In the genomic region with DNA sequence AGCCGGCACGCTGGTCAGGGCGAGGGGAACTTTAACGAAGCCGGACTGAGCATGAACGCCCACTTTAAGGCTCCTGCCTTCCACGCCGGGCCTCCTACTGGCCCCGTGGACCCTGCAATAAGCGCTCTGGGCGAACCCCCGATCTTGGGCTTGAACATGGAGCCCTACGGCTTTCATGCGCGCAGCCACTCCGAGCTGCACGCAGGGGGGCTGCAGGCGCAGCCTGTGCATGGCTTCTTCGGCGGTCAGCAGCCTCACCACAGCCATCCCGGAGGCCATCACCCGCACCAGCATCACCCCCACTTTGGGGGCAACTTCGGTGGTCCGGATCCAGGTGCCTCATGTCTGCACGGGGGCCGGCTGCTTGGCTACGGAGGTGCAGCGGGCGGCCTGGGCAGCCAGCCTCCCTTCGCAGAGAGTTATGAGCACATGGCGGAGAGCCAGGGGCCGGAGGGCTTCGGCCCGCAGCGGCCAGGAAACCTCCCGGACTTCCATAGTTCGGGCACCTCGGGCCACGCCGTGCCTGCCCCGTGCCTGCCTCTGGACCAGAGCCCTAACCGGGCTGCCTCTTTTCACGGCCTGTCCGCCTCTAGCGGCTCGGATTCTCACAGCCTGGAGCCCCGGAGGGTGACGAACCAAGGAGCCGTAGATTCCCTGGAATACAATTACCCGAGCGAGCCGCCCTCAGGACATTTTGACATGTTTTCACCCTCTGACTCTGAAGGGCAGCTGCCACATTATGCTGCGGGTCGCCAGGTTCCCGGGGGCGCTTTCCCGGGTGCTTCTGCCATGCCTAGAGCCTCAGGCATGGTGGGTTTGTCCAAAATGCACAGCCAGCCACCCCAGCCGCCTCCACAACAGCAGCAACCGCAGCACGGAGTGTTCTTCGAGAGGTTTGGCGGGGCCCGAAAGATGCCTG, we compare ENCODE assay signal across 9 mouse cellular contexts. TPM values are rescaled to one million over a fixed set of nuclear protein-coding genes. Genes with fewer than 3 reads are reported as not detected.
DNase-seq lines count a peak whose midpoint lies in the region; ATAC-seq and TF ChIP-seq lines count a peak whose summit lies in the region.
"Had no signal": no experiment of that assay in that cellular context is flagged by ENCODE, and none has a peak within 500 bp of the region (broad histone marks: within the 10 kb centered on the region; RNA-seq: fewer than 3 reads in every experiment).

No protein-coding gene starts in this region.

- peak; percentile 47 to 52 for DNase-seq in cerebellum, postnatal 10 days
- DNase-seq in G1E (ENCODE audit: low spot score) = no peak
- DNase-seq in forebrain, postnatal 0 days = peak; percentile 68
- peak; percentile 72 for DNase-seq in midbrain, embryonic 14.5 days
- no peak for DNase-seq in spleen, postnatal 14 days (ENCODE audit: low spot score in 2 of 2)

- H3K4me2 ChIP-seq in forebrain, postnatal 0 days (ENCODE audit: low read depth) = peak overlapping the region; percentile 85
- H3K4me2 ChIP-seq in kidney, embryonic 15.5 days = peak overlapping the region; percentile 94
- peak overlapping the region; percentile 99 for H3K4me2 ChIP-seq in midbrain, embryonic 14.5 days (ENCODE audit: low read length)

- 2% methylated on average over 63 of the region's 63 CpGs for WGBS in forebrain, postnatal 0 days
- WGBS in kidney, embryonic 15.5 days = 2% methylated on average over 63 of the region's 63 CpGs
- under 1% methylated on average over 63 of the region's 63 CpGs for WGBS in midbrain, embryonic 14.5 days

- H3K4me1 ChIP-seq in G1E (ENCODE audit: insufficient read depth, low read depth, low read length) = no peaks in the 10 kb centered on the region
- 0 out of 2 replicates have a peak, but pooled peaks cover 2% of the 10 kb centered on the region for H3K4me1 ChIP-seq in forebrain, postnatal 0 days (ENCODE audit: insufficient read depth)
- peaks cover 70% of the 10 kb centered on the region for H3K4me1 ChIP-seq in kidney, embryonic 15.5 days
- peaks cover 36% of the 10 kb centered on the region for H3K4me1 ChIP-seq in midbrain, embryonic 14.5 days (ENCODE audit: control insufficient read depth, insufficient read depth, low read length)

- peaks cover 80% of the 10 kb centered on the region for H3K9me3 ChIP-seq in G1E (replicated peaks)
- no peaks in the 10 kb centered on the region for H3K9me3 ChIP-seq in forebrain, postnatal 0 days (ENCODE audit: low read length)
- no peaks in the 10 kb centered on the region for H3K9me3 ChIP-seq in kidney, embryonic 15.5 days (replicated peaks)
- no peaks in the 10 kb centered on the region for H3K9me3 ChIP-seq in midbrain, embryonic 14.5 days (ENCODE audit: control insufficient read depth, low read length)

- no peaks in the 10 kb centered on the region for H3K27me3 ChIP-seq in G1E (ENCODE audit: insufficient read depth, low read length)
- H3K27me3 ChIP-seq in forebrain, postnatal 0 days (ENCODE audit: insufficient read depth, low read length) = no peaks in the 10 kb centered on the region
- H3K27me3 ChIP-seq in kidney, embryonic 15.5 days = peaks cover 86% of the 10 kb centered on the region
- H3K27me3 ChIP-seq in midbrain, embryonic 14.5 days (ENCODE audit: control insufficient read depth, insufficient read depth, low read length) = no peaks in the 10 kb centered on the region

- no peak for TF ChIP-seq CTCF in G1E (IDR thresholded peaks at IDR 0.05; ENCODE audit: low read depth, low read length)
- TF ChIP-seq CTCF in forebrain, postnatal 0 days (IDR thresholded peaks at IDR 0.05; ENCODE audit: low read depth) = no peak

- peak overlapping the region; percentile 90 for H3K9ac ChIP-seq in forebrain, postnatal 0 days
- H3K9ac ChIP-seq in kidney, embryonic 15.5 days = peak overlapping the region; percentile 78
- H3K9ac ChIP-seq in midbrain, embryonic 14.5 days (replicated peaks; ENCODE audit: low read length) = peak overlapping the region; percentile 99

- peak overlapping the region; percentile 6; the same call in 1 of the 2 replicates for H3K4me3 ChIP-seq in G1E (ENCODE audit: low read depth, low read length)
- H3K4me3 ChIP-seq in forebrain, postnatal 0 days (ENCODE audit: low read depth, low read length) = peak overlapping the region; percentile 88
- H3K4me3 ChIP-seq in kidney, embryonic 15.5 days (replicated peaks) = peak overlapping the region; percentile 78
- peak overlapping the region; percentile 98 for H3K4me3 ChIP-seq in midbrain, embryonic 14.5 days (replicated peaks; ENCODE audit: low read depth, low read length)

- no peaks in the 10 kb centered on the region for H3K36me3 ChIP-seq in G1E (replicated peaks)
- H3K36me3 ChIP-seq in forebrain, postnatal 0 days (ENCODE audit: insufficient read depth) = peaks cover 39% of the 10 kb centered on the region
- H3K36me3 ChIP-seq in kidney, embryonic 15.5 days = peaks cover 7% of the 10 kb centered on the region; the same call in 1 of the 2 replicates
- H3K36me3 ChIP-seq in midbrain, embryonic 14.5 days (ENCODE audit: control insufficient read depth, insufficient read depth, low read length) = peaks cover 41% of the 10 kb centered on the region

- peak overlapping the region; percentile 97 for H3K27ac ChIP-seq in forebrain, postnatal 0 days (ENCODE audit: low read depth, low read length)
- no peak overlapping the region for H3K27ac ChIP-seq in kidney, embryonic 15.5 days
- H3K27ac ChIP-seq in midbrain, embryonic 14.5 days (replicated peaks; ENCODE audit: low read depth, low read length) = peak overlapping the region; percentile 98
- H3K27ac ChIP-seq: macrophage had no signal

- no peak for ATAC-seq in cerebellum, adult (ENCODE audit: insufficient number of reproducible peaks, low FRiP score, low TSS enrichment)
- no peak for ATAC-seq in G1E (ENCODE audit: extremely low read depth, insufficient number of reproducible peaks, low FRiP score, poor library complexity, severe bottlenecking)
- no peak for ATAC-seq in forebrain, postnatal 0 days
- ATAC-seq in kidney, embryonic 15.5 days (replicated peaks; ENCODE audit: low FRiP score) = no peak
- no peak for ATAC-seq in midbrain, embryonic 14.5 days (ENCODE audit: low FRiP score, low TSS enrichment)
- no peak for ATAC-seq in CD4-positive, CD25-positive, alpha-beta regulatory T cell, adult 4 months

RNA-seq across cellular contexts. Expression of gene Mn1, which starts 1.3 kb away (rescaled TPM):
- total RNA-seq in G1E (2014; fragmentation: Nextera tagmentation) (not detected in 2 replicates), G1E (2017) (0.05 TPM in 1 of 2 replicates, not detected in the other)
- not detected in 2 replicates for polyA plus RNA-seq in G1E (2012)
- 108 and 123 TPM in 2 replicates for total RNA-seq in forebrain, postnatal 0 days (2014; rRNA removed)
- polyA plus RNA-seq in forebrain, postnatal 0 days (2015; fragmentation: Nextera tagmentation; extraction: Ambion mirVana) = 57.9 and 73.2 TPM in 2 replicates
- 6.2 and 7.8 TPM in 2 replicates for polyA plus RNA-seq in kidney, embryonic 15.5 days (2015; fragmentation: Nextera tagmentation; extraction: Ambion mirVana)
- 51.7 and 69.2 TPM in 2 replicates for polyA plus RNA-seq in midbrain, embryonic 14.5 days (2014; fragmentation: Nextera tagmentation; extraction: Ambion mirVana)
- polyA plus RNA-seq in CD4-positive, CD25-positive, alpha-beta regulatory T cell, adult 4 months (2017; shearing (Covaris generic)) = not detected
- polyA plus RNA-seq: macrophage had no signal

Comparison
In these comparisons a context has a peak if more than half of its experiments do, and no peak if none do; other contexts are left out.
1. DNase-seq: peak in cerebellum, postnatal 10 days (2 of 2), forebrain, postnatal 0 days (single experiment) and midbrain, embryonic 14.5 days (single experiment); none in G1E (single experiment) and spleen, postnatal 14 days (0 of 2).
2. H3K4me3 ChIP-seq: peak in every context shown above with its lines; median percentile 98 in midbrain, embryonic 14.5 days; 88 in forebrain, postnatal 0 days; 78 in kidney, embryonic 15.5 days; 6 in G1E.
3. Peak in every context shown above with its lines, with median percentiles within 50 percentile points of each other: H3K4me2 ChIP-seq and H3K9ac ChIP-seq.